Mouse (Mus musculus): ENCODE data around the gene Ift57.

Gene Ift57

DNA sequence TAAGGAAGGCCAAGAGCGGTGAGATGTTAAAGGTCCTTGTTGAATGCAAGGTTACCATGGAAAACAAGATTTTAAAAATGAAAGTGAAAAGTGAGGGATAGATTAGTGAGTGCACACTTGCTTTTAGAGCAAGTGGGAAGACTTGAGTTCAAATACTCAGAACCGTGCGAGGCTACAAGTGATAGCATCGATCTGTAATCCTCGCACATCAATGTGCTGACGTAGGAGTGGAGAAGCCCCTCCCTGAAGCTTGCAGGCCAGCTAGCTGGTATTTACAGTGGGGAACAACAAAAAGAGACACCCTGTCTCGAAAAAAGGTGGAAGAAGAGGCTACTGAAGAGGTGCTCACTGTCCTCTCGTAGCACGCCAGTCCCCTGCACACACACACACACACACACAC lies 94.6 kb downstream of the Ift57 start:
- DNase-seq (ENCODE audit: low spot score): no peak

DNA sequence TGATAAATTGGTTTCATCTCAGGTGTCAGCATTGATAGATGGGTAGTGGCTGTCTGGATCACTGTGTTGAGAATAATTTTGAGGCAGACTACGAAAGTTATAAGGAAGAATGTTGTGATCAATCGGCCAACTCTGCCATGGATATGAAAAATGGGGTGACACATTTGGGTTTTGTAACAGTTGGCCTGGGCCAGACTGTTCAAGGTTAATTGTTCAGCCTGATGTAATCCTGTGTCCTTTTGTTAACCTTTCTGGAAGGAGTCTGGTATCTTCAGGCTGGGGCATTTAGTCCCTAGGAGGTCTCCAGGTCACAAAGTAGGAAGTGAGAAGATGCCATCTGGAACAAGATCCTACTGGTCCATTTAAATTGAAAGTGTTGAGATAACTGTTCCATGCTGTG lies 97.2 kb downstream of the Ift57 start:
- DNase-seq (ENCODE audit: low spot score): no peak

DNA sequence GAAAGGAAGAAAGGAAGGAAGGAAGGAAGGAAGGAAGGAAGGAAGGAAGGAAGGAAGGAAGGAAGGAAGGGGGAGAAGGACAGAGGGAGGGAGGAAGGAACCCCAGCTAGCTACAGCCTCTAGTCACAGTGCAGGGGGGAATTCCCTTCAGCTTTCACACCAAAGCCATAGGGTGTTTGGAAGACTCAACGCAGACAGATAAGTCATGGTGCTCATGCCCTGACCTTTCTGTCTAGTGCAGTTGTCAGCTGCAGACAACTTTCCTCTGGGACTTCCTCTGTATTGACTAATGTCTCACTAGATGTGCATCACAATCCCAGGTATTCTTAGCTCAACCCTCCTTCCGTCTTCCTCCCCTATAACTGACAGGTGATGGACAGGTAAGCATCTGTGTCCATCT lies 97.9 kb downstream of the Ift57 start:
- DNase-seq (ENCODE audit: low spot score): no peak

DNA sequence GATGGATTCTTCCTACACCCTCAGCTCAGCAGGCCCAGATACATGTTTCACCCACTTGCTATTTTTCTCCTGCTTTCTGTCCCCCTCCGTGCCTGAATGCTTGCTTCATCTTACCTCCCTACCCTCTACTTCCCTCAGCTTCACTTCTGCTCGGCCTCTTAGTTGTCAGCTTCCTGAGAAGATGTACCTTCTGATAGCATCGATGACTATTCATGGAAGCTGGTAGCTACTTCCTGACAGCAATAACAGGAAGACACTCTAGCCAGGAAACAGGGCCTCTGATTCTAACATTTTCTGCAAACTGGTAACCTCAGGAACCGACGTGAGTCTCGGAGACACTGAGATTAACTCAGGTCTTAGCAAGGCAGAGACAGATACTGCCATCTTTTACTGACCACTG lies 99.8 kb downstream of the Ift57 start:
- DNase-seq (ENCODE audit: low spot score): no peak

DNA sequence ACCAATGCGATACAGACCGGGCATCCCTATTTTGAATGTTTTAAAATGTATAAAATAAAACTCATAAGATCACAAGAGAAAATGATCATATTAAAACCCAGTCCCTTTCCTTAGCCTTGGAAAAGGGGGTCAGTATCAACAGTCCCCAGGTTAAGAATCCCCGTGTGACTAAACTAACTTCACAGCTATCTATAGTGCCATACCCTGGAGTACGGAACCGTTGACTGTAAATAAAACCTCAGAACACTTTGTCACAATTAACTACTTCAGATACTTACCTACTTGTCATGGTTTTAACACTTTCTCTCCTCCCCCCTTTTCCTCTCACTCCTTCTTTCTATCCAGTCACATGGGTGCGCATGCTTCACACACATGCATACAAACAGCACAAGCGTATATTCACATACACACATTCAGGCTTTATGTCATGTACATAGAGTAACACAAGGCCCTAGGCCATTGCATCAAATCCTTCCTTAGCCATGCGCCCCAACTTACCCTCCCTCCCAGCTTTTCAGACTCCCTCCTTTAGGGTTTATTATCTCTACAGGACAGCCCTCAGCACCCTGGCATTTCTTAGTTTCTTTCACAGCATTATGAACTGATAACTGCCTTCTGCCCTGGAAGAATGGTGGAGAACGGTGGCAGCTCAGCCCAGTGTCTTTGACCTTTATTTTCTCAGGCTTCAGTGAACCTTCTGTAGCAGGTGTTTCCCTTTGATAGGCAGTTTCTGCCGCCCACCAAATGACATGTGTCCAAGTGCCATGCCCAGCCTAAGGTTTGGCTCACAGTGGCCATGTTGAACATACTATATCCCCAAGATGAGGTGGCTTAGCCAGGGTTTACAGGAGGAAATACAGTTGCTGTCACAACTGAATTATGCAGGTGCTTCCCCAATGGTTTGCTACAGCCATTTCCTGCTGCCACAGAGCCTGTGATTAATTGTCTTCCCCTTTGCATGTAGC lies 100.8 kb downstream of the Ift57 start, which contains the start of gene Cd47:
Cd47 (plus strand) TSS at position 937 of the 965 bp plus-strand sequence.
- no peak for DNase-seq (ENCODE audit: low spot score)

DNA sequence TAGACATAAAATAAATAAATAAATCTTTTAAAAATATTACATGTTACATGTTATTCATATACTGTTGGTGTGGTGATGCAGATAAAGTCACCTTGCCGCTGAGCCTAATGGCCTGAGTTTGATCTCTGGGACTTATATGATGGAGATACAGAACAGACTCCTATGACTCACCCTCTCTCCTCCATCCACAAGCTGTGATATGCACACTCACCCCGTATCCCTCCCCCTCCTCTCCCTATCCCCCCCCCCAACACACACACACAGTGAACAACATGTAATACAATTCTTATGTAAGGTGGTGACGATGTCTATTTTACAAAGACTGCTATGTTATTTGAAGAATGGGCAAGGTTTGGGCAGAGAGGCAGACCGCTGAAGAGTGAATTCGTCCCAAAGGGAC lies 102.0 kb downstream of the Ift57 start:
- DNase-seq (ENCODE audit: low spot score): no peak

DNA sequence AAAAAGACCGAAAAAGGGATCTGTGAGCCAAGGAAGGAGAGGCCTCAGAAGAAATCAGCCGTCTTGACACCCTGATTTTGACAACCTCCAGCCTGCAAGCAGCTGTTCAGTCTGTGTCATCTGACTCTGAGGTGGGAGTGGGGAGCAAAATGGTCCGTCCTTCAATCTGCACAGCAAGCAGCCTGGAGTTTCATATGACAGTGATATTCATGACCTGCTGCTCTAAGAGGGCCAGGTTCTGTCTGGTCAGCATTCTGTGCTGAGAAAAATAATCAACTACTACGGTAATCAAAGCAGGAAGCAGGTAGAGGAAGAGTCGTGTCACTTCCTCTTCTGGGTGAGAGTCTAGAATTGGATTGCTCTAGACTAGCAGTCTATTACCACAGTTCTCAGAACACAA lies 102.4 kb downstream of the Ift57 start:
- no peak for DNase-seq (ENCODE audit: low spot score)

DNA sequence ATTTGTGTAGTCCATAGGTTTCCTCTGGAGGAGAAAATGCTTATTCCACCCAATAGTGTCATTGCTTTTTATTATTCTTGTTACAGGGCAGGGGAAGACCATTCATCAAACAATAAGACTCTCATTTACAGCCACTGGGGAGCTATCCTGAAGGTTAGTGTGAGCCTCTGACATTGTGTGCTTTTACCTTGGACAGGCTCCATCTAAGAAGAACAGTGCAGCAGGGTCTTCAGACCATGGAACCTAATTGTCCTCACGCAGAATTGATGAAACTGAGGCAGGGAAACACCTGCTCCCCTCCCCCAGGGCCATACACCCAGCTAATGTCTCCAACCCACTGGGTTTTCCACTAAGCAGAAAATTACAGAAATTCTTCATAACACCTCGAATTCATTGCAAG lies 104.0 kb downstream of the Ift57 start:
- DNase-seq (ENCODE audit: low spot score): no peak

DNA sequence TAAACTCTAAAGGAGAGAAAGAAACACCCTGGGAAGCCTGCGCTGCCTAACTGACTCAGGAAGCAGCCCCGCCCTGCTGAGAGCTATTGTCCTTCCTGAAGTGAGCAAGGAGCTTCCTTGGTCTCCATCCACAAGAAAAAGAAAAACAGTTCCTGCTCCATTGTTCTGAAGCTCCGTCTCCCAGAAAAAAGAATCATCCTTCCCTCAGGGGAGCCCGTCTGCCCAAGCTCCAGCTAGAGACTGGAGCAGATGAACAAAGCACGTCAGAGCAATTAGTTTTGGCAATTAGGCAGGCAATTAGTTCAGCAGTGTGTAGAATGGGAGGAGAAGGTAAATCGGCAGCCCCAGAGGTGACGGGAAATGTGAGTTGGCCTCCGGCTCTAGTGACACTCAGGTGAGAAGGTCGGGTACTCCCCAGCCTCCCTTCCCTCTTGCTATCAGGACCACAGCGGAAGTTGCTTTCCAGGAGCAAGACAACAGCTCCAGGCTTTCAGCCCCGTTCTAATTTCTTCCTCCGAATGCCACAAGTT lies 105.0 kb downstream of the Ift57 start:
- peak; percentile 85 for DNase-seq (ENCODE audit: low spot score)

DNA sequence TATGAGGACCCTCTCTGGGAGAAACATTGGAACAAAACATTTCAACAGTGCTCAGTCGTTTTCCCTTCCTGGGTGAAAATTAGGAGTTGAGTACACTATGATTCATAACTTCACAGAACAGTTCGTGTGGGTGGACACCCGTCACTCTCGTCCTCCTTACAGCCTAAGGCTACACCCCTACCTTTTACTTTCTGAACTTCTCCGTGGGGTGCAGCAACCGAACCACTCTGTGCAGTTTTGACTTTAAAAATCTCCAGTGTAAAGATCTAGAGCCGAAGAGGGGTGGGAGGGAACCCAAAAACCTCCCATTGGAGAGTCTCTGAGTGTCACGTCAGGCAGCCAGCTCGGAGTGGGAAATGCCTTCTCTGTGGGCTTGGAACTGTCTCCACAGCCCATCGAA lies 107.9 kb downstream of the Ift57 start:
- DNase-seq (ENCODE audit: low spot score): no peak

DNA sequence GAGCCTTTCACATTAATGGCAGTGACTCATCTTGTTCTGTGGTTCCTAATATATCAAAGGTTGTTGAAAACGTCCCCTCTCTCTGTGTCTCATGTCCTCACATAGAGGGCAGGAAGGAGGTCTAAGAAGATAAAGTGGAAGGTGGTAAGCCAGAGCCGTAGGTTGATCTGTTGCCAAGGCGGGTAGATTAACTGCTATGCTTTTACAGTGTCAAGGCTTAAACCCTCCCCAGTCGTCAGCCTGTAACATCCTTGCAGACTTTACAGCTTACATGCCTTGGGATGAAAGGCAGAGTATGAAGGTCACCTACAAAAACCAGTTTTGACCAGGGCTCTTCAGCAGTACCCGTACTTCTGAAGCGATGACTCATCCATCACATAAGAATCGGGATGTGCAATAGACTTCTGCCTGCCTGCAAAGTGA lies 108.4 kb downstream of the Ift57 start:
- DNase-seq (ENCODE audit: low spot score): no peak

DNA sequence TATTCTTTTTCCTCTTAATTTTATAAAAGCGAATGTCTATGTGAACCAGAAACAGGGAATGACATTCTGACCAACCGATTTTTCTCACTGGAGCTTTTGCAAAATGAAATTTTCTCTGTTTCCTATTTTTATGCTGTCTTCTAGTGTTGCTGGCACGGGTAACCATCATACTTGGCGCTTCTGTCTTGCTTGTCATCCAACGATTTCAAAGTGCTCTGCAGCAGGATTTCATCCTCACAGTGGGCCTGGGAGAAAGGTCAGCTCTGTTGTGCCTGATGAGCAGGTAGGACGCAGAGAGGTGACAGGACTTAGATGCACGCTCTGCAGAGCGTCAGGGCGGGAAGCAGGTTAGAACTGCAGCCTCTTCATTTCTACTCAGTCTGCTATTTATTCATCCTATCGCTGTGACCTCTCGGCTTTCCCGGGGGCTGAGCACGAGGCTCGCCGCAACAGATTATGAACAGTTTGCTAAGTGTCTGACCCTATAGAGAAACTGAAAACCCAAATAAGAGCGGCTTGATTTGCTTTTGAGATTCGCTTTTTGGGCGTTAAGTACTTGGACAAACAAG lies 108.9 kb downstream of the Ift57 start:
- no peak for DNase-seq (ENCODE audit: low spot score)

DNA sequence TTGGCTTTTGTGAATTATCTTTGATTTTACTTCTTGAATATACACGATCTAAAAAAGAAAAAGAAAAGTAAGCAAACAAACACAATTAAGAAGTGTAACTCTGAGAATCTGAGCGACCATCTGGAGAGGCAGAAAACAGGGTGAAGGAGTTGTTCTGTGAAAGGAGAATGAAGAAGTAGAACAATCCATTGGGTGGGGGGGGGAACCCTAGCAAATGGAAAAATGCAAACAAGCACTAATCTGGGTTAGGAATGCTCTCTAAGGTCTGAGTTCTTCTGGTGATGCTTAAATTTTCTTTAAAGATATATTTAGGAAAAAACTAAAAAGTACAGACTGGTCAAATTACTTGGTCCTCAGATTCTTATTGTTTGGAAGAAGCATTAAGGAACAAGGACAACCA lies 112.9 kb downstream of the Ift57 start:
- DNase-seq (ENCODE audit: low spot score): no peak

DNA sequence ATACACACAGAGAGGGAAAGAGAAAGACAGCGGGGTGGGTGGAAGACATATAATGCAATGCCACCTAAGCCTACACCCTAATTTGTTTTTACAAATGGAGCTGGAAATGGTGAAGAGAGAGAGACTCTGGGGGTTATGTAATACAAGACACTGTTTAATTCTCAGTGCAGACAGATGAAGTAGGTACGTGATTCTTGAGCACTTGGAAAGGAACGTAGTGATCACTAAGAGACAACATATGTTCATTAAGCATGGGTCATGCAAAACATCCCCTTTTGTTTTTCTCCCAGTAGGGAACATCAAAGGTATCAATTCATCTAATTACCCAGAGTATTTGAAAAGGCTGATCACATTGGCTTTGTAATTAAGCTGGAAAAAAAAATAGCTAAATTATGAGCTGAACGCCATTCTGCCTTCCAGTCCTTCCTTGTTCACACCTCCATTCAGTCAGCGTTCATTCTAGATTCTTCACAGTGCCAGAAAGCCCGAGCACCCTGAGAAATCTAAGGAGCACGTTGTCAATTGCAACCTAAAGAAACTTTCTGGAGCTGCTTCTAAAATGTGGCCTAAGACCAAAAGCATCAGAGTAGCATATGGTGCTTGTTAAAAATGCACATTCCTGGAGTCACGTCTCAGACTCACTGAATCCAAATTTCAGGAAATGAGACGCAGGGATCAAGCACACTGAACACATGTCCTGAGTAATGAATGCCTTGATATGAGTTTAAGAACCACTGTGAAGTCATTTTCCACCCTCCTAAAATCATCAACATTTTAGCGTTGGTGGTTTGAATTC lies 114.0 kb downstream of the Ift57 start:
- DNase-seq (ENCODE audit: low spot score): no peak

DNA sequence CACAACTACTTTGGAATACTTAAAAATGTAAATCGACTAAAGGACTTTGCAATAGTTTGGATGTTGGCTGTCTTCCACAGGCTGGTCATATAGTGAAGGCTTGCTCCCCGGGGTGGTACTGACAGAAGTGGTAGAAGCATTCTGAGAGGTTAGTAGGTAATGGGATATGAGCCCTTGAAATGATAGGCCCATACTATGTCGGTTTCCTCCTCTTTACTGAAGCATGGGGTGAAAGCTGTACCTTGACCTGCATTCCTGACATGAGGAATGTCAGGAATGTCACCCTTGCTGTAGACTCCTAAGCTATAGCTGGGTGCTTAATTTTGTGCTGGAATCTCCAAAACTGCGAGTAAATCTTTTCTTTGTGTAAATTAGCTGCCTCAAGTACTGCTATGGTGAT lies 115.4 kb downstream of the Ift57 start:
- DNase-seq (ENCODE audit: low spot score): no peak

Measured in retina, embryonic 14.5 days (tissue).